Comparison of ENCODE assay signal across 14 mouse cellular contexts in the genomic region with DNA sequence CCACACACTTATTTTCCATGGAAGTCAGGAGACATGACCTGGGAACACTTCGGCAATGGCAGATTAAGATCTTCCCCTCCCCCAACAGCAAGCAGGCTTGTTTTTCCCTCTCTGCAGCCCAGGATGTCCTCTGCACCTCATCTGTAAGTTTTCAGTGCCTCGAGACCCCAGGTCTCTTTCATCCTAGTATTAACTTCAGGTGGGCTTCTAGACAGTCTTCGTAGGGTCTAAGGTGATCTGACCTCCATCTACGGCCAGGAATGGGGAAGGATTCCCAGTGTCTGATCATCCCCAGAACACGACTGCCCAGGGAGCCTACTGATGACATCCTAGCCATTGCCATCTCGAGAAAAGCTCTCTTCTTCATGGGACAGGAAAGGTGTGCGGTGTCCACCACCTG. TPM values are rescaled to one million over a fixed set of nuclear protein-coding genes. Genes with fewer than 3 reads are reported as not detected.
DNase-seq lines count a peak whose midpoint lies in the region; ATAC-seq lines count a peak whose summit lies in the region.
"Had no signal": no experiment of that assay in that cellular context is flagged by ENCODE, and none has a peak within 500 bp of the region (broad histone marks: within the 10 kb centered on the region; RNA-seq: fewer than 3 reads in every experiment).

No protein-coding gene starts in this region.

- H3K4me3 ChIP-seq in midbrain, embryonic 13.5 days (replicated peaks), result peak overlapping the region; percentile 39
- H3K4me3 ChIP-seq in midbrain, embryonic 11.5 days (ENCODE audit: low read depth, low read length), result no peak overlapping the region
- H3K4me3 ChIP-seq in forebrain, embryonic 13.5 days, result peak overlapping the region; percentile 27; the same call in 1 of the 2 replicates
- peak overlapping the region; percentile 27; the same call in 1 of the 2 replicates for H3K4me3 ChIP-seq in hindbrain, embryonic 14.5 days (replicated peaks; ENCODE audit: low read length)
- no peak overlapping the region for H3K4me3 ChIP-seq in neural tube, embryonic 15.5 days (replicated peaks)
- no peak overlapping the region for H3K4me3 ChIP-seq in limb, embryonic 10.5 days
- H3K4me3 ChIP-seq: embryonic facial prominence, embryonic 13.5 days; heart, embryonic 12.5 days; liver, embryonic 12.5 days had no signal

- ATAC-seq in midbrain, embryonic 13.5 days, result no peak
- ATAC-seq in midbrain, embryonic 11.5 days (ENCODE audit: low FRiP score), result no peak
- ATAC-seq in forebrain, embryonic 13.5 days, result no peak
- ATAC-seq in hindbrain, embryonic 14.5 days (ENCODE audit: low FRiP score), result no peak
- ATAC-seq in neural tube, embryonic 15.5 days (ENCODE audit: low FRiP score), result no peak
- ATAC-seq: liver, embryonic 12.5 days; lung, postnatal 0 days had no signal

- WGBS in midbrain, embryonic 13.5 days, result 88% methylated on average over 7 of the region's 7 CpGs
- WGBS in midbrain, embryonic 11.5 days, result 82% methylated on average over 7 of the region's 7 CpGs
- WGBS in forebrain, embryonic 13.5 days, result 85% methylated on average over 7 of the region's 7 CpGs
- WGBS in hindbrain, embryonic 14.5 days, result 85% methylated on average over 7 of the region's 7 CpGs
- 87% methylated on average over 7 of the region's 7 CpGs for WGBS in neural tube, embryonic 15.5 days
- WGBS in limb, embryonic 10.5 days, result 80% methylated on average over 7 of the region's 7 CpGs

- no peaks in the 10 kb centered on the region for H3K36me3 ChIP-seq in midbrain, embryonic 13.5 days
- H3K36me3 ChIP-seq in midbrain, embryonic 11.5 days (ENCODE audit: control insufficient read depth, insufficient read depth, low read length), result no peaks in the 10 kb centered on the region
- no peaks in the 10 kb centered on the region for H3K36me3 ChIP-seq in forebrain, embryonic 13.5 days (ENCODE audit: poor library complexity, severe bottlenecking)
- no peaks in the 10 kb centered on the region for H3K36me3 ChIP-seq in hindbrain, embryonic 14.5 days (replicated peaks; ENCODE audit: control insufficient read depth, insufficient read depth)
- H3K36me3 ChIP-seq in neural tube, embryonic 15.5 days, result no peaks in the 10 kb centered on the region
- no peaks in the 10 kb centered on the region for H3K36me3 ChIP-seq in limb, embryonic 10.5 days
- H3K36me3 ChIP-seq: embryonic facial prominence, embryonic 13.5 days; heart, embryonic 12.5 days; liver, embryonic 12.5 days had no signal

- H3K4me1 ChIP-seq in midbrain, embryonic 13.5 days (replicated peaks), result peaks cover 44% of the 10 kb centered on the region
- peaks cover 19% of the 10 kb centered on the region for H3K4me1 ChIP-seq in midbrain, embryonic 11.5 days (ENCODE audit: control insufficient read depth, insufficient read depth, low read length)
- H3K4me1 ChIP-seq in forebrain, embryonic 13.5 days, result peaks cover 25% of the 10 kb centered on the region
- peaks cover 7% of the 10 kb centered on the region for H3K4me1 ChIP-seq in hindbrain, embryonic 14.5 days (replicated peaks; ENCODE audit: control insufficient read depth, insufficient read depth, low read length)
- peaks cover 25% of the 10 kb centered on the region for H3K4me1 ChIP-seq in neural tube, embryonic 15.5 days
- peaks cover 9% of the 10 kb centered on the region for H3K4me1 ChIP-seq in limb, embryonic 10.5 days

- DNase-seq in midbrain, embryonic 11.5 days (ENCODE audit: low spot score, missing footprints), result no peak
- DNase-seq in hindbrain, embryonic 14.5 days (ENCODE audit: low spot score), result no peak
- no peak for DNase-seq in lung, postnatal 14 days
- DNase-seq in limb, embryonic 10.5 days (ENCODE audit: low spot score), result no peak
- DNase-seq: adrenal gland, postnatal 36 days; gastrocnemius, postnatal 25 days; kidney, adult 9 months had no signal

- no peaks in the 10 kb centered on the region for H3K9me3 ChIP-seq in midbrain, embryonic 13.5 days
- no peaks in the 10 kb centered on the region for H3K9me3 ChIP-seq in midbrain, embryonic 11.5 days (ENCODE audit: control insufficient read depth, low read length)
- no peaks in the 10 kb centered on the region for H3K9me3 ChIP-seq in forebrain, embryonic 13.5 days (replicated peaks)
- no peaks in the 10 kb centered on the region for H3K9me3 ChIP-seq in hindbrain, embryonic 14.5 days (ENCODE audit: control insufficient read depth, low read length)
- no peaks in the 10 kb centered on the region for H3K9me3 ChIP-seq in neural tube, embryonic 15.5 days (replicated peaks)
- H3K9me3 ChIP-seq in limb, embryonic 10.5 days (replicated peaks), result no peaks in the 10 kb centered on the region
- H3K9me3 ChIP-seq: embryonic facial prominence, embryonic 13.5 days; heart, embryonic 12.5 days; liver, embryonic 12.5 days had no signal

- no peak overlapping the region; the same call in 1 of the 2 replicates for H3K27ac ChIP-seq in midbrain, embryonic 13.5 days
- no peak overlapping the region for H3K27ac ChIP-seq in midbrain, embryonic 11.5 days (ENCODE audit: low read depth, low read length)
- H3K27ac ChIP-seq in forebrain, embryonic 13.5 days, result no peak overlapping the region
- no peak overlapping the region for H3K27ac ChIP-seq in hindbrain, embryonic 14.5 days
- no peak overlapping the region for H3K27ac ChIP-seq in neural tube, embryonic 15.5 days (replicated peaks)
- no peak overlapping the region for H3K27ac ChIP-seq in limb, embryonic 10.5 days
- H3K27ac ChIP-seq: embryonic facial prominence, embryonic 13.5 days; liver, embryonic 12.5 days had no signal

- H3K9ac ChIP-seq in midbrain, embryonic 13.5 days (replicated peaks), result peak overlapping the region; percentile 68; the same call in 1 of the 2 replicates
- H3K9ac ChIP-seq in midbrain, embryonic 11.5 days (ENCODE audit: low read length), result no peak overlapping the region
- 0 out of 2 replicates have a peak overlapping the region, but pooled peaks have one; percentile 16 for H3K9ac ChIP-seq in forebrain, embryonic 13.5 days
- no peak overlapping the region for H3K9ac ChIP-seq in hindbrain, embryonic 14.5 days
- H3K9ac ChIP-seq in neural tube, embryonic 15.5 days (replicated peaks), result no peak overlapping the region
- H3K9ac ChIP-seq: embryonic facial prominence, embryonic 13.5 days; heart, embryonic 12.5 days; liver, embryonic 12.5 days had no signal

- peak overlapping the region; percentile 66 for H3K4me2 ChIP-seq in midbrain, embryonic 13.5 days (replicated peaks)
- H3K4me2 ChIP-seq in midbrain, embryonic 11.5 days, result no peak overlapping the region
- peak overlapping the region; percentile 51 for H3K4me2 ChIP-seq in forebrain, embryonic 13.5 days
- H3K4me2 ChIP-seq in hindbrain, embryonic 14.5 days (replicated peaks), result peak overlapping the region; percentile 53
- H3K4me2 ChIP-seq in neural tube, embryonic 15.5 days, result peak overlapping the region; percentile 61
- H3K4me2 ChIP-seq: embryonic facial prominence, embryonic 13.5 days; heart, embryonic 12.5 days; liver, embryonic 12.5 days had no signal

- peaks cover 33% of the 10 kb centered on the region for H3K27me3 ChIP-seq in midbrain, embryonic 13.5 days
- H3K27me3 ChIP-seq in midbrain, embryonic 11.5 days (ENCODE audit: control insufficient read depth, insufficient read depth, low read length), result peaks cover 35% of the 10 kb centered on the region
- H3K27me3 ChIP-seq in forebrain, embryonic 13.5 days, result peaks cover 19% of the 10 kb centered on the region
- H3K27me3 ChIP-seq in hindbrain, embryonic 14.5 days (ENCODE audit: control insufficient read depth, insufficient read depth, low read length), result peaks cover 8% of the 10 kb centered on the region; the same call in 1 of the 2 replicates
- H3K27me3 ChIP-seq in neural tube, embryonic 15.5 days (replicated peaks), result peaks cover 5% of the 10 kb centered on the region; the same call in 1 of the 2 replicates
- peaks cover 90% of the 10 kb centered on the region for H3K27me3 ChIP-seq in limb, embryonic 10.5 days (ENCODE audit: low read depth, poor library complexity, severe bottlenecking)

RNA-seq across cellular contexts. Expression of gene Kcnj9, which starts 0.7 kb away (rescaled TPM):
- polyA plus RNA-seq in midbrain, embryonic 13.5 days (2015; fragmentation: Nextera tagmentation; extraction: Ambion mirVana), result 3.6 and 3.9 TPM in 2 replicates
- 0.37 and 0.43 TPM in 2 replicates for polyA plus RNA-seq in midbrain, embryonic 11.5 days (2014; fragmentation: Nextera tagmentation; extraction: Ambion mirVana)
- polyA plus RNA-seq in forebrain, embryonic 13.5 days (2015; fragmentation: Nextera tagmentation; extraction: Ambion mirVana), result 1.8 and 3.0 TPM in 2 replicates
- 1.7 and 2.1 TPM in 2 replicates for polyA plus RNA-seq in hindbrain, embryonic 14.5 days (2014; fragmentation: Nextera tagmentation; extraction: Ambion mirVana)
- polyA plus RNA-seq in neural tube, embryonic 15.5 days (2015; fragmentation: Nextera tagmentation; extraction: Ambion mirVana), result 2.5 and 3.2 TPM in 2 replicates
- polyA plus RNA-seq in limb, embryonic 10.5 days (2016; fragmentation: Nextera tagmentation; extraction: Ambion mirVana), result 0.10 TPM in 1 of 2 replicates, not detected in the other
- polyA plus RNA-seq: embryonic facial prominence, embryonic 13.5 days; heart, embryonic 12.5 days; liver, embryonic 12.5 days; lung, postnatal 0 days had no signal

RNA-seq across cellular contexts. Expression of gene Kcnj10, which starts 12.5 kb away (rescaled TPM):
- polyA plus RNA-seq in midbrain, embryonic 13.5 days (2015; fragmentation: Nextera tagmentation; extraction: Ambion mirVana), result 0.98 TPM in 2 replicates
- 0.75 TPM in 2 replicates for polyA plus RNA-seq in midbrain, embryonic 11.5 days (2014; fragmentation: Nextera tagmentation; extraction: Ambion mirVana)
- 1.2 and 1.5 TPM in 2 replicates for polyA plus RNA-seq in forebrain, embryonic 13.5 days (2015; fragmentation: Nextera tagmentation; extraction: Ambion mirVana)
- 2.8 and 3.5 TPM in 2 replicates for polyA plus RNA-seq in hindbrain, embryonic 14.5 days (2014; fragmentation: Nextera tagmentation; extraction: Ambion mirVana)
- 2.3 and 2.5 TPM in 2 replicates for polyA plus RNA-seq in neural tube, embryonic 15.5 days (2015; fragmentation: Nextera tagmentation; extraction: Ambion mirVana)
- 0.05 TPM in 2 replicates for polyA plus RNA-seq in limb, embryonic 10.5 days (2016; fragmentation: Nextera tagmentation; extraction: Ambion mirVana)
- polyA plus RNA-seq: heart, embryonic 12.5 days had no signal

RNA-seq across cellular contexts. Expression of gene Atp1a2, which starts 30.6 kb away (rescaled TPM):
- 25.3 and 25.8 TPM in 2 replicates for polyA plus RNA-seq in midbrain, embryonic 13.5 days (2015; fragmentation: Nextera tagmentation; extraction: Ambion mirVana)
- 1.4 and 1.9 TPM in 2 replicates for polyA plus RNA-seq in midbrain, embryonic 11.5 days (2014; fragmentation: Nextera tagmentation; extraction: Ambion mirVana)
- polyA plus RNA-seq in forebrain, embryonic 13.5 days (2015; fragmentation: Nextera tagmentation; extraction: Ambion mirVana), result 17.6 and 17.8 TPM in 2 replicates
- polyA plus RNA-seq in hindbrain, embryonic 14.5 days (2014; fragmentation: Nextera tagmentation; extraction: Ambion mirVana), result 27.9 and 29.5 TPM in 2 replicates
- polyA plus RNA-seq in neural tube, embryonic 15.5 days (2015; fragmentation: Nextera tagmentation; extraction: Ambion mirVana), result 57.9 and 63.1 TPM in 2 replicates
- polyA plus RNA-seq in limb, embryonic 10.5 days (2016; fragmentation: Nextera tagmentation; extraction: Ambion mirVana), result 0.62 and 3.2 TPM in 2 replicates

RNA-seq across cellular contexts. Expression of gene Pigm, which starts 47.9 kb away (rescaled TPM):
- polyA plus RNA-seq in midbrain, embryonic 13.5 days (2015; fragmentation: Nextera tagmentation; extraction: Ambion mirVana), result 4.9 and 5.7 TPM in 2 replicates
- 11.0 and 12.2 TPM in 2 replicates for polyA plus RNA-seq in midbrain, embryonic 11.5 days (2014; fragmentation: Nextera tagmentation; extraction: Ambion mirVana)
- polyA plus RNA-seq in forebrain, embryonic 13.5 days (2015; fragmentation: Nextera tagmentation; extraction: Ambion mirVana), result 5.6 and 6.2 TPM in 2 replicates
- polyA plus RNA-seq in hindbrain, embryonic 14.5 days (2014; fragmentation: Nextera tagmentation; extraction: Ambion mirVana), result 5.6 and 5.9 TPM in 2 replicates
- polyA plus RNA-seq in neural tube, embryonic 15.5 days (2015; fragmentation: Nextera tagmentation; extraction: Ambion mirVana), result 3.7 and 3.8 TPM in 2 replicates
- 9.9 and 10.5 TPM in 2 replicates for polyA plus RNA-seq in limb, embryonic 10.5 days (2016; fragmentation: Nextera tagmentation; extraction: Ambion mirVana)

Comparison
In these comparisons a context has a peak if more than half of its experiments do, and no peak if none do; other contexts are left out.
1. H3K4me3 ChIP-seq: peak in midbrain, embryonic 13.5 days (single experiment), forebrain, embryonic 13.5 days (single experiment) and hindbrain, embryonic 14.5 days (single experiment); none in midbrain, embryonic 11.5 days (single experiment), neural tube, embryonic 15.5 days (single experiment) and limb, embryonic 10.5 days (single experiment).
2. H3K9ac ChIP-seq: peak in midbrain, embryonic 13.5 days (single experiment) and forebrain, embryonic 13.5 days (single experiment); none in midbrain, embryonic 11.5 days (single experiment), hindbrain, embryonic 14.5 days (single experiment) and neural tube, embryonic 15.5 days (single experiment).